Mouse (Mus musculus): Measurements from ENCODE around the gene Fgfr2.

Fgfr2 gene

DNA sequence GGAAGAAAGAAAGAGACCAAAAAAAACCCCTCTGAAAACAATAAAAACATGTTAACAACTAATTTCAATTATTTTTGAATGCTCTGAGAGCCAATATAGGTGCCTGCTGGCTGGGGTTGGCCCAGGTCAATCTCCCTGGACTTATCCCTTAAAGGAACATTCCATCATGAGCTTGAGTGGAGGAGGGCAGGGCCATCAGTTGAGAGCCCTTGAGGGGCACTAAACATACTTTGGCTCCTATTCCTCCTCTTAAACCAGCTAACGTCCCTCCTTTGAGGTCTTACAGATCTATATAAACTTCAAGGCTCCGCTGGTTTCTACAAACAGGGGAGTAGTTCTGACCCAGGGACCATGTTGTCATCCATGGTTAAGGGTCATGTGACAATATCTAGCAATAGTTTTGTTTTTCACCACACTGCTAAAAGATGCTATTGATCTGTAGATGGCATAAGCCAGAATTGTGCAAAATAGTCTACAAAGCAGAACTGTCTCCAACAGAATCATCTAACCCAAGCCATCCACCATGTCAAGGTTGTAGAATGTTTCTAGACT, 2536.6 kb downstream of the Fgfr2 start:
- peak; percentile 54 for DNase-seq

- DNase-seq: no peak
Observed at GRCm38 (mm10) chr7:130578607-130579006, 2544.5 kb downstream of the Fgfr2 start.

- DNase-seq: no peak
Observed at GRCm38 (mm10) chr7:130578066-130578465, 2545.1 kb downstream of the Fgfr2 start.

DNA sequence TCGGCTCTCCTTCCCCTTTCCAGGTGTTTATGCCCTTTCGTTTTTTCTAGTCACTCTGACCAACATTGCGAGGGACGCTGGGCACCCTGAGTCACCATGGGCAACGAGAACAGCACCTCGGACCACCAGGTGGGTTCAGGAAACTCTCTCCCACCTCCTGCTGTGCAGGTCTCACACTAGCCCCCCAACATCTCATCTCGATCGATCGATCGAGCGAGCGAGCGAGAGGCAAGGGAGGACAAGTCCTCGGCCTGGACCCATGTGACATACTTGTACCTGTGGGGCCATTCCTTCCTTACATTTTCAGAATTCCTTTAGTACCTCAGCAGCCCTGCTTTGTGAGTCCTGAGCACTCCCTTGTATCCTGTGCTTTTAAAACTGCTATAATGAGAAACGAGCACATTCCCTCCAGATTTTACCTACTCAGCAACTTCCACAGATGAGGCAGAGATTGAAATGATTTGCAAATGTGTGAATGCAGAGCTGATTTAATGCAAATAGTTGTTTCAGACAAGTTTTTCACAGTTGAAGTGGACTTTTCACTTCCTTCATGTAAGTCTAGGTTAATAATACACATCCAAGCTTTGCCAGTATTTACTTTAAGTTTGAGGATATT, 2545.7 kb downstream of the Fgfr2 start, which contains the start of gene Tacc2:
Gene Tacc2, plus strand, starts transcription at position 51 of the 616 bp plus-strand sequence.
- DNase-seq: no peak

DNA sequence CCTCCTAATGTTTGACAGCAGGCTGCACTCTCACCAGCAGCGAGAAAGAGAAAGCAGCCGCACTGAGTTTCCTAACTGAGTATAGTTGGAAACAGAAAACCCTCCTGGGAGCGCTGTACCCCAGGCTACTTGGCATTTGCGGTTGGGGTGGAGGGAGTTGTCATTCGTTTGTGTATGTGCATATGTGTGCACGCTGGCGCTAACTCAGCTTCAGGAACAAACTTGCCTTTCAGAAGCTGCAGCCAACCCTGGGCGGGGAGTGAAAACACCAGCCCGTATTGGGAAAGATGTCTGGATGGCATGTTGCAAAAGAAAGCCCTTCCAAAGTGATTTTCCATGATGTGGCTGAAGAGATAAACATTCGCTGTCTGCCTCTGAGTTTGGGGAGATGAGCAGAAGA, 2546.2 kb downstream of the Fgfr2 start:
- DNase-seq: peak; percentile 54

DNA sequence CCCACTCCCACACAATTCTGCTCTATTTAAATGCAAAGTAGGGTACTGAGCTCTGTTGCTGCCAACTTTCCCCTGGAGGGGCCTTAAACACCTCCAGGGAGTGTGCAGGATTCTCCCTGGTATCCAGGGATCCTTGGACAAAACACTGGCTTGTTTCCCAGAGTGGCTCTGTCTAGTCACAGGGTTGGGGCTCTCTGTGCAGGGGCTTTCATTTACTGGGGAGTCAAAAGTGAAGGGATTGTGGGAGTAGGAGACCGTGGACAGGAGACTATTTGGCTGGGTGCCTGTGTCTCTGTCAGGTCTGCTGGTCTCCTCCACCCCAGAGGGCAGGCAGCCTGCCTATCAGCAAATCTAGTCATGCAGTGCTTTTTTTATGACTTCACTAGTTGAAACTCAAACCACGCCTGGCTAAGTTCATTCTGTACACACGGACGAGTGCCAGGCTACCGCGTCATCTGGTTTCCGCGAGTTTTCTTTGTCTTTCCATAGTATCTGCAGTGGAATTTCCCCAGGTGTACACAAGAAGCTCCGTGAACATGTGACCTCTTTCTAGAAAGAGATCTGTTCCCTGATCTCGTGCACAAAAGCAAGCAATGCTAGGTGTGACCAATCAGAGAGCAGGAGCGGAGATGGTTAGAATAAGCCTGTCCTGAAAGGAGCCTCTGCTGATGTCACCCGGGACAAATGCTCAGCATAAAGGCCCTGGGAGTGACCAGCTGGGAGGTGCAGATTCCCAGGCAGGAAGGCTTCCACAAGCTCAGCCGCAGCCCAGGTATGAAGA, 2548.7 kb downstream of the Fgfr2 start:
- peak; percentile 42 for DNase-seq

- DNase-seq: no peak
Observed at GRCm38 (mm10) chr7:130573746-130574145, 2549.4 kb downstream of the Fgfr2 start.

DNA sequence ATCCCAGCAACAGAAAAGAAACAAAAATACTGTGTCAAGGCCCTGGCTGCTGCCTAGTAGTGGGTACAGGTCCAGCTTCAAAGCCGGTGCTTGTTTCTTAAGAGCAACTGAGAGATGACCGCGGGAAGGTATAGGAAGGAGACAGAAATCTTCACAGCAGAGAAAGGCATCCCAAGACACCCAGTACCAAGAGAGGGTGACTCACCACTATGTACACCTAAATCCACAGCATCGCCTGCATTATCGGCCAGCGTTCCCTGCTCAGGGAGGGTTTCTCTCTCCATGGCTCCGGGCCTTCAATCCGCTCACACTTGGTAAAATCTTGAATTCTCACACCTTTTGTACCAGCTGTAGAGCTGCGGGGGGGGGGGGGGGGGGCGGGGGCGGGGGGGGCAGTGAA, 2550.3 kb downstream of the Fgfr2 start, which contains the start of gene Nsmce4a:
Gene Nsmce4a, minus strand, starts transcription at position 298 of the 400 bp plus-strand sequence.
- no peak for DNase-seq

GRCm38 (mm10) chr7:130570472-130570871, 2552.7 kb downstream of the Fgfr2 start:
- no peak for DNase-seq

DNA sequence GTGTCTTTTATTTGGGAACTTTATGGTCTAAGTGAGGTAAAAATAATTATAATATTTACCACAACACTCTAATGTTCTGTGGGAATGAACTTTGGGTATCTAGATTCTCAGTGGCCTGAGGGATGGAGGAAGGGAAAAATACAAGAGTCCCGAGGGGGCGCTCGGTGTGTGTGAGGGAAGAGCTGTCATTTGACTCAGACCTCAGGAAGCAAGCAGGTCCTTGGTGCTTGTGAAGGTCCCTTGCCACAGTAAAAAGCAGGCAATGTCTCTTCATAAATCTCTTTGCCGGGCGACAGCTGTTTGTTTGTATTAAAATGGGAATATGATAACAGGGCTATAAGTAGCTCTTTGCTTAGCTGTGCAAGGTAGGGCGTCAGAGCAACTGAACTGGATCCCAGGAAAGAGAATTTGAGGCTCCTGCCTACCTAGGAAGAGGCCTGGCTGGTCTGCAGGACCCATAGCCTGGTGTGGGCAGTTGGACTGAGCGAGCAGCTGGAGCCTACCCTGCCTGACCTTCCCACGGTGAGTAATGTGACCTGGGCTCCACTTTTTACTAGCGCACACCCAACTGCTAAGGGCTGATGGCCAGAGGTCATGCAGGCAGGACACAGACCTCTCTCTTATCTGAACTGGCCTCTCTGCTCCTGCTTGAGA, 2554.2 kb downstream of the Fgfr2 start:
- DNase-seq: no peak

GRCm38 (mm10) chr7:130564596-130564995, 2558.6 kb downstream of the Fgfr2 start:
- no peak for DNase-seq

- no peak for DNase-seq
Observed at GRCm38 (mm10) chr7:130563880-130564279, 2559.3 kb downstream of the Fgfr2 start.

- no peak for DNase-seq
Observed at GRCm38 (mm10) chr7:130563276-130563675, 2559.9 kb downstream of the Fgfr2 start.

DNA sequence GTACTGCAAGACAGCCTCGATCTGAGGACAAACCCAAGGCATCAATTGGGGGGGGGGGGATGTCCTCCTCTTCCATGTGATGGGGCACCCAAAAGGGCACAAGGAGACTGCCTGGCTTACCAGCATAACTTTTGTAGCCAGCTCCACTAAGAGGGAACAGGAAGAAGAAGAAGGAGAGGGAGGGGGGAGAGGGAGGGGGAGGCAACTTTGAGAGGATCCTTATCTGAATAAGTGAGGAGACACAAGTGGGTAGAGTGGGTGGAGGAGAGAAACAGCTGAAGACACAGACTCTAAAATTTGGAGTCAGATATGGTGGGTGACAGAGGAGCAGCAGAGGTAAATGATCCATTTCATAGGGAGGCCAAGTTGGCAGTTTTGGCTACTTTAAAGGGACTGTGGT, 2562.2 kb downstream of the Fgfr2 start:
- no peak for DNase-seq

- no peak for DNase-seq
Observed at GRCm38 (mm10) chr7:130558592-130558991, 2564.6 kb downstream of the Fgfr2 start.

- no peak for DNase-seq
Observed at GRCm38 (mm10) chr7:130555597-130555996, 2567.6 kb downstream of the Fgfr2 start.

DNA sequence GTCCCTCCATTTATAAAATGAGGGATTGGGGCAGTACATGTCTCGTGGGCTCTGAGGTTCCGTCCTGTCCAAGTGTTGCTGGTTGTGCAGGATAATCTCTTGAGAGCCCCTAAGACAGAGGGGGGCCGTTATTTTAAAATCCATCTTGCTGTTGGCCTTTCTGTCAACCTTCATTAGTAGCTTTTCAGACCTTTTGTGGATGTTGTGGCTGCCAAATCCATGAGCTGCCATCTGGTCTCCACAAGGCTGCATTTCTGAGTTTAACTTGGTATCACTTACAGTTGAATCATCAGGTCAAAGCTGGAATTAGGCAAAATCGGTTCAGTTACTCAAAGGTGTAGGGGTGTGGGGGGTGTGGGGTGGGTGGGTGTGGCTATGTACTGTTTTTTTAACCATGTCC, 2569.8 kb downstream of the Fgfr2 start:
- DNase-seq: no peak

DNA sequence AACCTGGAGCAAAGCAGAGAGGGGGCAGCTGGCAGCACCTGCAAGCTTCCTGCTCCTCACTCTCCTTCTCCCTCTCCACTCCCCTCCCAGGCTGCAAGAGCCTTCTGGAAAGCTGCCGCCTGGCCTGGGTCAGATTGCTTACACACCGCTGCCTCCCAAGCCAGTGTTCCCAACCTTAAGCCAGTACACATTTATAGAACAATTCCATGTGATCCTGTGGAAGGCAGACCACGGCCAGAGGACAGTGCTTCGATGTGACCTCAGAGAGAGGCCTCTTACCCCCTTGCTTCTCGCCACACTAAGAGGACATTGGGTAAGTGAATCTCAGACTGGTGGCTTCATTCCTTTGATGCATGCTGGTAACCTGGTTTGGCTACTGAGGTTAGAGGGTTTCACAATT, 2570.4 kb downstream of the Fgfr2 start:
- DNase-seq: peak; percentile 32

DNA sequence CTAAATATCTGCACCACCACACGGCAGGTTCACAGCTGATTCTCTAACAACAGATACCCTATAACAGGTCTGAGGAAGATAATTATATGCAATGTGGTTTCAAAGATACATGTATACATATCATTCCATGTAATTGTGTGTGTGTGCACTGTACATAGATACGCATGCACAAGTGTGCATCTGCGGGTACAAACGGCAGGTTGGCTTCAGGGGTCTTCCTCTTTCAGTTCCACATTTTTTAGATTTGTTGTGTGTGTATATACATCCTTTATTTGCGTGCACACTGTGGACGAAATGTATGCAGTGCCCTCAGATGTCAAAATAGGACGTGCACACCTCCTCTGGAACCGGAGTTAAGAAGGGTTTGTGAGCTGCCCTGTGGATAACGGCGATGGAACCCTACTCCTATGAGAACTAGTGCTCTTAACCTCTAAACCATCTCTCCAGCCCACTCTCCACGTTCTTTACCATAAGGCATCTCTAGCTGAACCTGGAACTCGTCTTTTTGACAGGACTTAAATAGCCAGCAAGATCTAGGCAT, 2575.4 kb downstream of the Fgfr2 start:
- no peak for DNase-seq

DNA sequence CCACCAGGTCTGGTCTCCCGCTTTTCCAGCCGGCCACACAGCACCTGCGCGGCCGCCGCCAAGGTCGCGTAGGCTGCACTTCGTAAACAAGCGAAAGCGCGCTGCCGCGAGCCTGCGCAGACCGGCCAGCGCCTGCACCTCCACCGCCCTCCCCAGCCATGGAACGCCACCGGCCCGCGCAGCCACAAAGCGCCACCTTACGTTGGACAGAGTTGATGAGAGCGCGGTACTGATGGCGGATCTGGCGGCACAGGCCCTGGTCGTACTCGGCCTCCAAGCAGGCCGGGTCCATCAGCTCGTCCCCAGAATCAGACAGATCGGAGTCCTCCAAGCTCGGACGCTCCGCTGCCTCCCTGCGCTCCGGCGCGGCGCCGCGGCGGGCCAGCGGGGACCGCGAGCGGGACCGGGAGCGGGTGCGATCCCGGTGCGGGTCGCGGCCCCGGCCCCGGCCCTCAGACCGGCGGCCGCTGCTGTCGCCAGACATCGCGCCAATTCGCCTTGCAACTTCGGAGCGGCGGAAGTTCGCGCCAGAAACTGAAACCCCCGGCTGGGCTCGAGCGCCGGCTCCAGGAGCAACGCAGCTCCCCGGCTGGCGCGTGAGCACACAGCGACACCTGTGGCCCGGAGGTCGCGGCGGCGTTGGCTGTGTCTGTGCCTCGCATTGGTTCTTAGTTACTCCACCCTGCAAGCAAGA, 2576.2 kb downstream of the Fgfr2 start:
- peak; percentile 94 for DNase-seq

- no peak for DNase-seq
Observed at GRCm38 (mm10) chr7:130546421-130546790, 2576.7 kb downstream of the Fgfr2 start.

DNA sequence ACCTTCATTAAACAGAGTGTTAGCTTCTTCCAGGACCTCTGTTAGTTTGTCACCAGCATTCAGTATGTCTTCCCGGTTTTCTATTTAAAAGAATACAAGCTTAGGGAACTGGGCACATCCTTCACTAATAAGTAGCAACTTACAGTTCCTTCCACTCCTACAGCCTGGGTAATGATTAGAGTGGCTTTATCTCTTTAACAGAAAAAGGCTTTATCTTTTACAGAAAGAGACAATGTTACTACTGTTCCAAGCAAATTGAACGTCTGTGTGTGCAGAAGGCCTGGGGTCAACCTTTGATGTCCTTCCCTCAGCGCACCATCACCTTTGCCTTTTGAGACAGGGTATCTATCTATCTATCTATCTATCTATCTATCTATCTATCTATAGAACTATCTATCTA, 2577.3 kb downstream of the Fgfr2 start:
- DNase-seq: no peak

DNA sequence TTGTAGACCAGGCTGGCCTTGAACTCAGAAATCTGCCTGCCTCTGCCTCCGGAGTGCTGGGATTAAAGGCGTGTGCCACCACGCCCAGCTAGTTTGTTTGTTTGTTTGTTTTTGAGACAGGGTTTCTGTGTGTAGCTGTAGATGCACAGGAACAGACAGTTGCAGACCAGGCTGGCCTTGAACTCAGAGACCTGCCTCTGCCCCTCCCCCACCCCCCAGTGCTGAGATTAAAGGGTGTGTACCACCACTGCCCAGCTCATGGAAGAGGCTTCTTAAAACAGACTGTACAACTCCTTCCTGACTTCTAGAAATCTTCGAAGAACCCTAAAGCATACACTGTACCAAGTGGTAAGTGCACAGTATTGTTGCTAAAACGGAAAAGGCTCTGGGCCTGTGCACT, 2577.7 kb downstream of the Fgfr2 start:
- no peak for DNase-seq
